ENCODE assay signal across 8 mouse cellular contexts in genomic region chr19:46147511-46148371, GRCm38 (mm10). TPM values are rescaled to one million over a fixed set of nuclear protein-coding genes. Genes with fewer than 3 reads are reported as not detected.
DNase-seq lines count a peak whose midpoint lies in the region; ATAC-seq and TF ChIP-seq lines count a peak whose summit lies in the region.

Gene Pitx3, minus strand, starts transcription at chr19:46148326.

- H3K4me3 ChIP-seq in lung, adult 2 months (replicated peaks; ENCODE audit: extremely low read depth, low read depth, low read length), result peak within 1 kb of the TSS; percentile 60
- peak within 1 kb of the TSS; percentile 40 for H3K4me3 ChIP-seq in embryonic facial prominence, embryonic 11.5 days (ENCODE audit: low read depth, low read length)
- peak within 1 kb of the TSS; percentile 68 for H3K4me3 ChIP-seq in heart, embryonic 13.5 days
- H3K4me3 ChIP-seq in midbrain, embryonic 14.5 days (replicated peaks; ENCODE audit: low read depth, low read length), result peak within 1 kb of the TSS; percentile 44

- H3K36me3 ChIP-seq in embryonic facial prominence, embryonic 11.5 days (replicated peaks; ENCODE audit: control insufficient read depth, insufficient read depth, low read depth, low read length), result no peaks in the 10 kb centered on the region
- H3K36me3 ChIP-seq in heart, embryonic 13.5 days, result no peaks in the 10 kb centered on the region
- H3K36me3 ChIP-seq in midbrain, embryonic 14.5 days (ENCODE audit: control insufficient read depth, insufficient read depth, low read length), result no peaks in the 10 kb centered on the region

- H3K4me2 ChIP-seq in embryonic facial prominence, embryonic 11.5 days (ENCODE audit: low read depth, low read length), result peak within 1 kb of the TSS; percentile 91
- H3K4me2 ChIP-seq in heart, embryonic 13.5 days, result peak within 1 kb of the TSS; percentile 90
- peak within 1 kb of the TSS; percentile 89 for H3K4me2 ChIP-seq in midbrain, embryonic 14.5 days (ENCODE audit: low read length)

- 0 out of 2 replicates have a peak, but pooled peaks have one; percentile 1 for ATAC-seq in embryonic facial prominence, embryonic 11.5 days (replicated peaks; ENCODE audit: insufficient number of reproducible peaks, low FRiP score, low TSS enrichment, low read depth)
- no peak for ATAC-seq in heart, embryonic 13.5 days (ENCODE audit: extremely low read depth, insufficient number of reproducible peaks, low FRiP score, low TSS enrichment)
- ATAC-seq in midbrain, embryonic 14.5 days (ENCODE audit: low FRiP score, low TSS enrichment), result no peak
- ATAC-seq in monocyte, adult 5-6 weeks (replicated peaks; ENCODE audit: insufficient number of reproducible peaks, low FRiP score, low TSS enrichment, poor library complexity, severe bottlenecking), result no peak

- 3% methylated on average over 47 of the region's 47 CpGs for WGBS in lung, adult 2 months
- WGBS in embryonic facial prominence, embryonic 11.5 days, result under 1% methylated on average over 46 of the region's 47 CpGs
- under 1% methylated on average over 45 of the region's 47 CpGs for WGBS in heart, embryonic 13.5 days
- under 1% methylated on average over 47 of the region's 47 CpGs for WGBS in midbrain, embryonic 14.5 days

- DNase-seq in lung, adult 2 months, result peak; percentile 31
- no peak for DNase-seq in lung, postnatal 25 days (ENCODE audit: low spot score)
- DNase-seq in embryonic facial prominence, embryonic 11.5 days (ENCODE audit: low spot score), result peak; percentile 26
- peak; percentile 6 to 42 for DNase-seq in kidney, postnatal 25 days
- DNase-seq in midbrain, embryonic 14.5 days, result peak; percentile 36
- DNase-seq in left cerebral cortex, adult 8-10 months (ENCODE audit: low spot score in 2 of 2), result no peak

- TF ChIP-seq CTCF in lung, adult 2 months (IDR thresholded peaks at IDR 0.05; ENCODE audit: insufficient read depth, low read length), result no peak

- H3K9me3 ChIP-seq in embryonic facial prominence, embryonic 11.5 days (replicated peaks; ENCODE audit: control insufficient read depth, low read length), result no peaks in the 10 kb centered on the region
- H3K9me3 ChIP-seq in heart, embryonic 13.5 days, result no peaks in the 10 kb centered on the region
- H3K9me3 ChIP-seq in midbrain, embryonic 14.5 days (ENCODE audit: control insufficient read depth, low read length), result no peaks in the 10 kb centered on the region

- peaks cover 6% of the 10 kb centered on the region; the same call in 1 of the 2 replicates for H3K4me1 ChIP-seq in lung, adult 2 months (ENCODE audit: control insufficient read depth, insufficient read depth, low read length)
- no peaks in the 10 kb centered on the region for H3K4me1 ChIP-seq in embryonic facial prominence, embryonic 11.5 days (ENCODE audit: control insufficient read depth, insufficient read depth, low read length)
- peaks cover 27% of the 10 kb centered on the region for H3K4me1 ChIP-seq in heart, embryonic 13.5 days
- peaks cover 14% of the 10 kb centered on the region for H3K4me1 ChIP-seq in midbrain, embryonic 14.5 days (ENCODE audit: control insufficient read depth, insufficient read depth, low read length)

- H3K27me3 ChIP-seq in embryonic facial prominence, embryonic 11.5 days (ENCODE audit: control insufficient read depth, insufficient read depth, low read length), result peaks cover 42% of the 10 kb centered on the region
- H3K27me3 ChIP-seq in heart, embryonic 13.5 days (replicated peaks), result peaks cover 82% of the 10 kb centered on the region
- H3K27me3 ChIP-seq in midbrain, embryonic 14.5 days (ENCODE audit: control insufficient read depth, insufficient read depth, low read length), result peaks cover 61% of the 10 kb centered on the region

- TF ChIP-seq POLR2A in lung, adult 2 months (IDR thresholded peaks at IDR 0.05; ENCODE audit: borderline replicate concordance, extremely low read depth, low read depth, low read length), result no peak

- no peak within 1 kb of the TSS for H3K27ac ChIP-seq in embryonic facial prominence, embryonic 11.5 days (replicated peaks; ENCODE audit: low read depth, low read length)
- no peak within 1 kb of the TSS for H3K27ac ChIP-seq in heart, embryonic 13.5 days (replicated peaks)
- H3K27ac ChIP-seq in midbrain, embryonic 14.5 days (replicated peaks; ENCODE audit: low read depth, low read length), result no peak within 1 kb of the TSS

- H3K9ac ChIP-seq in embryonic facial prominence, embryonic 11.5 days (replicated peaks; ENCODE audit: low read length), result no peak within 1 kb of the TSS
- peak within 1 kb of the TSS; percentile 75 for H3K9ac ChIP-seq in heart, embryonic 13.5 days
- peak within 1 kb of the TSS; percentile 23; the same call in 1 of the 2 replicates for H3K9ac ChIP-seq in midbrain, embryonic 14.5 days (replicated peaks; ENCODE audit: low read length)

RNA-seq across cellular contexts. Expression of gene Pitx3, which starts in this region (rescaled TPM):
- polyA plus RNA-seq in lung, adult 2 months (2012; rRNA removed), result 0.86 TPM in 1 of 2 replicates, not detected in the other
- polyA plus RNA-seq in embryonic facial prominence, embryonic 11.5 days (2014; fragmentation: Nextera tagmentation; extraction: Ambion mirVana), result 1.7 and 2.0 TPM in 2 replicates
- polyA plus RNA-seq in heart, embryonic 13.5 days (2015; fragmentation: Nextera tagmentation; extraction: Ambion mirVana), result 0.66 and 0.74 TPM in 2 replicates
- polyA plus RNA-seq in midbrain, embryonic 14.5 days (2014; fragmentation: Nextera tagmentation; extraction: Ambion mirVana), result 3.6 and 3.9 TPM in 2 replicates
- not detected in 3 replicates for total RNA-seq in monocyte, adult 5-6 weeks (2017)
- total RNA-seq in left cerebral cortex, adult 8-10 months (2022), result not detected

Comparison
In these comparisons a context has a peak if more than half of its experiments do, and no peak if none do; other contexts are left out.
1. Peak in DNase-seq and H3K4me3 ChIP-seq in lung, adult 2 months; RNA of the gene not detected or under 1 TPM.
2. DNase-seq: peak in embryonic facial prominence, embryonic 11.5 days (single experiment), kidney, postnatal 25 days (2 of 2) and midbrain, embryonic 14.5 days (single experiment); none in lung, postnatal 25 days (single experiment) and left cerebral cortex, adult 8-10 months (0 of 2).
3. Peak in every context shown above with its lines, with median percentiles within 50 percentile points of each other: H3K4me3 ChIP-seq and H3K4me2 ChIP-seq.